Mouse (Mus musculus) E14TG2a.4 (cell line): ENCODE measurements around the gene Chd9.

ENCODE experiments used
- CTCF ChIP-seq: conservative IDR thresholded peaks from 2 replicates; pipeline ENCODE4 v1.5.1; 2014; ENCODE audit warnings: low read length
- NANOG ChIP-seq: IDR thresholded peaks from 2 replicates; pipeline ENCODE4 v1.6.1; 2014; ENCODE audit warnings: borderline replicate concordance, low read length, mixed read lengths
- POU5F1 ChIP-seq: IDR thresholded peaks from 2 replicates; pipeline ENCODE4 v1.6.1; 2014; ENCODE audit warnings: low read length, borderline replicate concordance

- TF ChIP-seq CTCF (no peak), POU5F1 (no peak), NANOG (no peak)
Measured at GRCm38 (mm10) chr8:91069407-91069806, 241.3 kb downstream of the Chd9 start.
